Mouse (Mus musculus) neural tube, embryonic 15.5 days (tissue): ENCODE measurements around the gene Comtd1. TPM values are rescaled to one million over a fixed set of nuclear protein-coding genes. Genes with fewer than 3 reads are reported as not detected.

ENCODE experiments used
- polyA plus RNA-seq: library from polyadenylated mRNA; unstranded; fragments of >200 nt; fragmentation: Nextera tagmentation; extraction: Ambion mirVana; gene quantifications from 2 replicates; pipeline ENCODE4 v1.2.1, GENCODE M21; 2015

Comtd1 gene
- polyA plus RNA-seq, 1 experiment from 2014 or later, result 59.0 TPM

Other genes starting within 250 kb of the Comtd1 start
- gene Dupd1, start 134.4 kb downstream of the Comtd1 start, polyA plus RNA-seq, result 0.15 and 0.22 TPM in 2 replicates
- gene Samd8, start 98.4 kb downstream of the Comtd1 start, polyA plus RNA-seq, result 16.1 and 20.6 TPM in 2 replicates
- 0.23 TPM in 1 of 2 replicates, not detected in the other for gene Dusp13, start 97.8 kb downstream of the Comtd1 start, polyA plus RNA-seq
- gene Vdac2, start 23.7 kb downstream of the Comtd1 start, polyA plus RNA-seq, result 299 and 307 TPM in 2 replicates
- gene Zfp503, start 140.6 kb upstream of the Comtd1 start, polyA plus RNA-seq, result 12.7 and 12.9 TPM in 2 replicates
- 0.49 and 0.68 TPM in 2 replicates for gene Lrmda, start 170.7 kb upstream of the Comtd1 start, polyA plus RNA-seq